Mouse (Mus musculus) liver, adult 2 months (tissue): ENCODE data around the gene Kcnq4. TPM values are rescaled to one million over a fixed set of nuclear protein-coding genes. Genes with fewer than 3 reads are reported as not detected.

Experiments used
- DNase-seq: peaks from one replicate; pipeline ENCODE4 v3.0.0-alpha.2; 2011; ENCODE audit warnings: low read depth, low spot score; ENCODE audit errors: extremely low read depth
- H3K27ac ChIP-seq: fragments of 200-500 bp; replicated peaks from 2 replicates; pipeline ENCODE4 v1.5.1; 2012; ENCODE audit warnings: low read depth, mild to moderate bottlenecking, control low read depth, inconsistent platforms, low read length; ENCODE audit not compliant: insufficient read depth
- H3K27me3 ChIP-seq: fragments of 200-500 bp; 2 replicates; pipeline ENCODE4 v1.6.1; 2012; ENCODE audit warnings: mild to moderate bottlenecking, moderate library complexity, low read length, inconsistent platforms; ENCODE audit not compliant: control insufficient read depth, insufficient read depth
- H3K36me3 ChIP-seq: fragments of 200-500 bp; 2 replicates; pipeline ENCODE4 v1.6.1; 2012; ENCODE audit warnings: low read length, inconsistent platforms; ENCODE audit not compliant: control insufficient read depth, insufficient read depth
- H3K4me1 ChIP-seq: fragments of 200-500 bp; 2 replicates; pipeline ENCODE4 v1.6.1; 2011; ENCODE audit warnings: low read length; ENCODE audit not compliant: control insufficient read depth, insufficient read depth
- H3K4me3 ChIP-seq: fragments of 200-500 bp; 2 replicates; pipeline ENCODE4 v1.5.1; 2011; ENCODE audit warnings: low read depth, mild to moderate bottlenecking, control low read depth, low read length, moderate library complexity; ENCODE audit not compliant: insufficient read depth
- H3K79me2 ChIP-seq: fragments of 200-500 bp; 2 replicates; pipeline ENCODE4 v1.6.1; 2012; ENCODE audit warnings: inconsistent platforms, mild to moderate bottlenecking, low read length, moderate library complexity; ENCODE audit not compliant: control insufficient read depth, insufficient read depth
- H3K9ac ChIP-seq: fragments of 200-500 bp; 2 replicates; pipeline ENCODE4 v1.6.1; 2012; ENCODE audit warnings: low read depth, mild to moderate bottlenecking, control low read depth, inconsistent platforms, low read length
- CTCF ChIP-seq: fragments of 200-500 bp; IDR thresholded peaks from 2 replicates; pipeline ENCODE4 v1.5.1; 2011; ENCODE audit warnings: low read depth, low read length, control low read depth
- POLR2A ChIP-seq: fragments of 200-500 bp; IDR thresholded peaks from 2 replicates; pipeline ENCODE4 v1.6.1; 2011; ENCODE audit warnings: low read length, control low read depth; ENCODE audit not compliant: insufficient read depth; ENCODE audit errors: extremely low read depth
- WGBS: fragments of 180-500 bp; shearing (Covaris S2); methylation state at CpG from one replicate; pipeline ENCODE4 v1.1.7; 2018; 5-methylcytosine and 5-hydroxymethylcytosine counted together
- polyA plus RNA-seq: library from polyadenylated mRNA; depleted of rRNA; stranded (reverse); fragments of >200 nt; gene quantifications from 2 replicates; pipeline ENCODE4 v1.2.3, GENCODE M21; 2012
- total RNA-seq: library from RNA; depleted of rRNA; stranded (reverse); fragments of >200 nt; gene quantifications from 2 replicates; pipeline ENCODE4 v1.2.3, GENCODE M21; 2014

Gene Kcnq4
- total and polyA plus RNA-seq, 2 experiments = 0.28 to 0.57 TPM

DNA sequence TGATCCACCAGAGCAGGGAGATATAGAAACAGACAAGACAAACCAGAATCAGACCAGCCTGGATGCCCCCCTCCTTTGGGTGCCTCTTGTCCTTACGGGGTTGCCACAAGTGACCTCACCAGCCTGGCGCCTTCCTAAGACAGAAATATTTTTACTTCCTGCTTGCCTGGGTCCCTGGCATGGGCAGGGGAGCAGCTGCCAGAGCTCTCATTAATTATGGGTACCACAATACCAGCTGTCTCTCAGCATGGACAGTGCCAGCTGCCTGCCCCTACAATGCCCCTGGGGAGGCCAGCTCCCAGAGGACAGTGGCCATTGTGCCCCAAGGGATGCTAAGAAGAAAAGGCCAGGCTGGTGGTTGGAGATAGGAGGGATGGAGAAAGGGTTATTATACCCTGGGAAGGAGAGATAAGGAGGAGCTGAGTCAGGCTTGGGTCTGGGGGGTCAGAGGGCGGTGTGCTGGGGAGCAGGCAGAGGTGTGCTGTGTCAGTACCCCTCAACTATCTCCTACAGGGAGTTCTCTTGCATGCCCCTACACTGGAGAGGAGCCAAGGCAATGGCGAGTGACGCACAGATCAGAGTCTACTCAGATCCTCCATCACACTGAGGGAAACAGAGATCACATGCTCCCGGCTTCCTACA lies 34.4 kb downstream of the Kcnq4 start:
- Histone ChIP-seq H3K9ac (no peak overlapping the region), H3K4me1 (peaks cover 2% of the 10 kb centered on the region; the same call in 1 of the 2 replicates), H3K27ac (no peak overlapping the region), H3K27me3 (peaks cover 6% of the 10 kb centered on the region; the same call in 1 of the 2 replicates), H3K36me3 (no peaks in the 10 kb centered on the region), H3K79me2 (no peaks in the 10 kb centered on the region), H3K4me3 (no peak overlapping the region)
- TF ChIP-seq POLR2A = no peak
- no peak for TF ChIP-seq CTCF
- no peak for DNase-seq
- 77% methylated on average over 6 of the region's 6 CpGs for WGBS

DNA sequence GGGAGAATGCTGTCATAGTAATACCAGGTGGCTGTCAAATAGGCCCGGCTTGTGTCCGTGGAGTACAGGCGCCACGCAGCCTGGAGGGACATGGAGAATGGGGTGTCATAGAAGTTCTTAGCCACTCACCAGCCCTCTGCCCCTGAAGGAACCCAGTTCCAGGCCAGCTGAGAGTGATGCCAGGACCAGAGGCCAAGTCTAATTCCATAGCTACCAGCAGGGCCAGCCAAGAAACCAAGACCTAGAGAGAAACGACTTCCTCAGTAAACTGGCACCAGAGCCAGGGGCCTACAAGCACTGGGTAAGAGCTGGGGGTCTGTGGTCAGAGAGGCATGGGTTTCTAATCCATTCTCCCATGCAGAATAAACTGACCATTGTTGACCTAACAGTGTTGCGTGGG lies 35.4 kb downstream of the Kcnq4 start:
- H3K4me3 ChIP-seq = no peak overlapping the region
- DNase-seq = no peak
- no peaks in the 10 kb centered on the region for H3K79me2 ChIP-seq
- TF ChIP-seq POLR2A = no peak
- TF ChIP-seq CTCF = no peak
- H3K4me1 ChIP-seq = peaks cover 2% of the 10 kb centered on the region; the same call in 1 of the 2 replicates
- 86% methylated on average over 6 of the region's 6 CpGs for WGBS
- H3K27ac ChIP-seq = no peak overlapping the region
- H3K9ac ChIP-seq = no peak overlapping the region
- H3K27me3 ChIP-seq = peaks cover 6% of the 10 kb centered on the region; the same call in 1 of the 2 replicates
- H3K36me3 ChIP-seq = no peaks in the 10 kb centered on the region

DNA sequence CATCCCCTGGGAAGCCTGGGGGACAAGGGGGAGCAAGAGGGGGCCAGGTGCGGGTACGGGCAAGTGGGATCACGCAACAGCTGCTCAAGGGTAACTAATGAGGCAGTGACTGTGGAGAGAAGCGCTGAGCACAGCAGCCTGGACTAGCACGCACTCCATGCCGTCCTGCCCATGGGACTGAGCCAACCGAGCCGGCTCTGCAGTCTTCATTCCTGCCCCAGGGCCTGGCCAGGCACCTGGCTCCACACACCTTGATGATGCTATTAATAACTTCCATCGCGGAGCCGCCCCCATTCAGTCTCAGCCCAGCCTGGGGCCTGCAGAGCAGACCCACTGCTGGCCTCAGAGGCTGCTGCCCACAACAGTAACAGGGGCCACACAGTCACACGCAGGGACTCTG lies 36.2 kb downstream of the Kcnq4 start:
- no peak for DNase-seq
- no peak overlapping the region for H3K9ac ChIP-seq
- TF ChIP-seq POLR2A (no peak), CTCF (no peak)
- H3K27ac ChIP-seq = no peak overlapping the region
- H3K27me3 ChIP-seq = peaks cover 6% of the 10 kb centered on the region; the same call in 1 of the 2 replicates
- no peak overlapping the region for H3K4me3 ChIP-seq
- 84% methylated on average over 12 of the region's 12 CpGs for WGBS
- no peaks in the 10 kb centered on the region for H3K79me2 ChIP-seq
- H3K4me1 ChIP-seq = peaks cover 2% of the 10 kb centered on the region; the same call in 1 of the 2 replicates
- no peaks in the 10 kb centered on the region for H3K36me3 ChIP-seq

- TF ChIP-seq POLR2A (no peak), CTCF (no peak)
- H3K79me2 ChIP-seq = no peaks in the 10 kb centered on the region
- H3K27me3 ChIP-seq = peaks cover 6% of the 10 kb centered on the region; the same call in 1 of the 2 replicates
- 87% methylated on average over 2 of the region's 2 CpGs for WGBS
- H3K27ac ChIP-seq = no peak overlapping the region
- H3K4me3 ChIP-seq = no peak overlapping the region
- no peak for DNase-seq
- no peaks in the 10 kb centered on the region for H3K4me1 ChIP-seq
- no peaks in the 10 kb centered on the region for H3K36me3 ChIP-seq
- no peak overlapping the region for H3K9ac ChIP-seq
Measured at GRCm38 (mm10) chr4:120702511-120702910, 45.9 kb downstream of the Kcnq4 start.

GRCm38 (mm10) chr4:120702056-120702455 lies 46.4 kb downstream of the Kcnq4 start:
- Histone ChIP-seq H3K36me3 (no peaks in the 10 kb centered on the region), H3K79me2 (no peaks in the 10 kb centered on the region), H3K4me1 (no peaks in the 10 kb centered on the region), H3K9ac (no peak overlapping the region), H3K27me3 (peaks cover 6% of the 10 kb centered on the region; the same call in 1 of the 2 replicates), H3K27ac (no peak overlapping the region), H3K4me3 (no peak overlapping the region)
- DNase-seq = no peak
- WGBS = 88% methylated on average over 8 of the region's 8 CpGs
- TF ChIP-seq CTCF (no peak), POLR2A (no peak)

DNA sequence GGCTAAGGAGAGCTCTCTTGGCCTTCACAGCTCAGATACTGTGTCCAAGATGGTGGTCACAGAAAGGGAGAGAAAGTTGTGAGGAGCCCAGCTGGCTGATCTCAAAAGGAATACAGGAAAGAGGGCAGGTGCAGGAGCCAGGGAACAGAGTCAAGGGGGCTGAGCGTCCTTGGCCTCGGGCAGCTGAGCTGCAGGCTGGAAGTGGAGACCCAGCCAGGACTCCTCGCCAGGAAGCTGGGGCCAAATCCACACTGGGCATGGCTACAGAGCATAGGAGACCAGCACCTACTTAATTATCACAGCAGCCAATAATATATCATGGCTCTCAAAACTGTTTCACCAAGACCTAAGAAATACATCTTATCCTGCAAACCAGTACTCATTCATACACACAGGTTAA lies 47.2 kb downstream of the Kcnq4 start:
- Histone ChIP-seq H3K27ac (no peak overlapping the region), H3K4me1 (no peaks in the 10 kb centered on the region), H3K36me3 (no peaks in the 10 kb centered on the region), H3K4me3 (no peak overlapping the region), H3K27me3 (peaks cover 6% of the 10 kb centered on the region; the same call in 1 of the 2 replicates), H3K79me2 (no peaks in the 10 kb centered on the region), H3K9ac (no peak overlapping the region)
- no peak for DNase-seq
- 80% methylated on average over 3 of the region's 3 CpGs for WGBS
- no peak for TF ChIP-seq CTCF
- no peak for TF ChIP-seq POLR2A
